Mouse (Mus musculus): ENCODE measurements around the gene Phf21a. TPM values are rescaled to one million over a fixed set of nuclear protein-coding genes. Genes with fewer than 3 reads are reported as not detected.

Phf21a gene
- polyA plus RNA-seq, 1 experiment from 2014 or later, result 30.6 TPM

DNA sequence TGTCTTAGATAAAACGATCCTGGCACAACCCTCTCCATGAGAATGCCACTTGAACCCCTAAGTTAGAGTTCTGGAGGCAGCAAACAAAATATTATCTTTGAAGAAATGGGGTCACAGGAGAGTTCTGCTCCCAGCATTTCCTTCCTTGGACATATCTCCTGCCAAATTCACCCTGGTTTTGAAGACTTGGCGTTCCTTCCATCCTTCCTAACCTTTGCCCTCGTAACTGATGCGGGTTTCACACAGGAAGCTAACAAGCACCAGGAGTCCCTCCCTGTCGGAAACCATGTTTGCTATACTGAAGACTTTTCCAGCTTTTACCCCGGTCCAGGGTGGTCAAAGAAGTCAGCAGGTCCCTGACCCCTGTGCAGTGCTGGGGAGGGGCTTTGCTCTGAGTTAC, 261.3 kb downstream of the Phf21a start:
- Histone ChIP-seq H3K9me3 (ENCODE audit: control insufficient read depth, low read length) (no peaks in the 10 kb centered on the region), H3K36me3 (ENCODE audit: control insufficient read depth, insufficient read depth, low read length) (peaks cover 17% of the 10 kb centered on the region), H3K4me3 (ENCODE audit: low read length) (no peak overlapping the region), H3K9ac (ENCODE audit: low read depth, low read length) (no peak overlapping the region), H3K27ac (ENCODE audit: low read depth, low read length) (no peak overlapping the region), H3K4me1 (ENCODE audit: control insufficient read depth, insufficient read depth, low read depth, low read length) (no peaks in the 10 kb centered on the region), H3K27me3 (replicated peaks; ENCODE audit: control insufficient read depth, insufficient read depth, low read length) (no peaks in the 10 kb centered on the region), H3K4me2 (ENCODE audit: low read length) (no peak overlapping the region)
- 67% methylated on average over 6 of the region's 6 CpGs for WGBS
- no peak for ATAC-seq

DNA sequence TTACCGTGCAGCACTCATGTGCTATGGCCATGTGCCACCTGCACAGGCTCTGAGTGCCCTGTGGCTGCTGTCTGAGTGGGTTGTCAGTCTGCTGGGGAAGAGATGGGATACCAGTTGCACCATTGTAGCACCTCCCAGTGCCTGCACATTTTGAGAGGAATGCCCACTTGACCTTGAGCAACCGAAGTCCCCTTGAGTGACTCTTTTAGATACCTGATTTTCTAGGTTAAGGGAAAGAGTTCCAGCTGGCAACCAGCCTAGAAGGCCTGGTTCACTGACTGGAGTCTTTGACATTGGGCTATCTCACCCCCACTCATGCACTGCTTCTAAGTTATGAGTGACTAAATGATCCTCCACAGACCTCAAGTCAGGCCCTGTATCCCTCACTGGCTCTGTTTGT, 266.4 kb downstream of the Phf21a start:
- Histone ChIP-seq H3K4me3 (ENCODE audit: low read length) (no peak overlapping the region), H3K27ac (ENCODE audit: low read depth, low read length) (no peak overlapping the region), H3K4me2 (ENCODE audit: low read length) (no peak overlapping the region), H3K9me3 (ENCODE audit: control insufficient read depth, low read length) (no peaks in the 10 kb centered on the region), H3K27me3 (replicated peaks; ENCODE audit: control insufficient read depth, insufficient read depth, low read length) (no peaks in the 10 kb centered on the region), H3K4me1 (ENCODE audit: control insufficient read depth, insufficient read depth, low read depth, low read length) (no peaks in the 10 kb centered on the region), H3K36me3 (ENCODE audit: control insufficient read depth, insufficient read depth, low read length) (peaks cover 16% of the 10 kb centered on the region), H3K9ac (ENCODE audit: low read depth, low read length) (no peak overlapping the region)
- no peak for ATAC-seq
- WGBS, result 91% methylated on average over 2 of the region's 2 CpGs

DNA sequence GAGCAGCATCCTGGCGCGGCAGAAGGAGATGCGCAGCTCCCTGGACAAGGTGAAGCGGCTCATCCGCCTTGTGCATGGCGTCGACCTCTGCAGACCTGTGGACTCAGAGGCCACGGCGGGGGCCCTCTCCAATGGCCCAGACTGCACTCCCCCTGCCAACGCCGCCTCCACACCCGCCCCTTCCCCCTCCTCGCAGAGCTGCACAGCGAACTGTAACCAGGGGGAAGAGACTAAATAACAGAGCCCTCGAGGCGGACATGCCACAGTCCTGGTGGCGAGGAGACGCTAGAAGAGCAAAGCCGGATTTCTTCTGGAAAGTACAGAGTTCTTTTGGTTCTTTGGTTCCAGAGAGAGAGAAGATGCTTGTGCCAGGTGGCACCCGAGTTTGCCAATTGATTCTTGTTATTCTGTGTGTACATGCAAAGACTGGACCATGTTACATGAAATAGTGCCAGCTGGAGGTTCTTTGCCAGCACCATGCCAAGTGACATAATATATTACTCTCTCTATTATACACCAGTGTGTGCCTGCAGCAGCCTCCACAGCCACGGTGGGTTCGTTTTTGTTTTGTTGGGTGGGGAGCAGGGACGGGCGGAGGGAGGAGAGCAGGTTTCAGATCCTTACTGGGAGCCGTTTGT, 267.4 kb downstream of the Phf21a start:
- 60% methylated on average over 21 of the region's 25 CpGs for WGBS
- no peak overlapping the region for H3K4me2 ChIP-seq (ENCODE audit: low read length)
- H3K27me3 ChIP-seq (replicated peaks; ENCODE audit: control insufficient read depth, insufficient read depth, low read length), result no peaks in the 10 kb centered on the region
- no peaks in the 10 kb centered on the region for H3K4me1 ChIP-seq (ENCODE audit: control insufficient read depth, insufficient read depth, low read depth, low read length)
- no peak overlapping the region for H3K27ac ChIP-seq (ENCODE audit: low read depth, low read length)
- no peak overlapping the region for H3K9ac ChIP-seq (ENCODE audit: low read depth, low read length)
- H3K4me3 ChIP-seq (ENCODE audit: low read length), result no peak overlapping the region
- no peaks in the 10 kb centered on the region for H3K9me3 ChIP-seq (ENCODE audit: control insufficient read depth, low read length)
- peak; percentile 66 for ATAC-seq
- peaks cover 16% of the 10 kb centered on the region for H3K36me3 ChIP-seq (ENCODE audit: control insufficient read depth, insufficient read depth, low read length)

DNA sequence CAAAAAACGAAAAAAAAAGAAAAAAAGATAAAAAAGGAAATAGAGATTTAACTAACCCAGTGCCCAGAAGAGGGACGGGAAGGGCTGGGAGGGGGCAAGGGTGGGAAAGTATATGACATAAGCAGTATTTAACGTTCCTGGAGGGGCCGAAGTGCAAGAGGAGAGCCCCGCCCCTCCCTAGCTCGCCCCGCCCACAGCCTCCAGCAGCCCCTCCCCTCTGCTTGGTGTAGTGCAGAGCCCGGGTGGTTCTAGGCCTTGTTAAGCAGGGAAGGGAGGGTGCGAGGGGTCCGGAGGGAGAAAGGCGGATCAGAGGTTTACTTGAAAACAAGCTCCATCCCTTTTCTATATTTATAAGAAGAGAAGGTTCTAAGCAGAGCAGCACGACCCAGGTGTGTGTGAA, 268.0 kb downstream of the Phf21a start:
- 24% methylated on average over 12 of the region's 12 CpGs for WGBS
- H3K4me2 ChIP-seq (ENCODE audit: low read length), result no peak overlapping the region
- peak; percentile 48; the same call in 1 of the 2 replicates for ATAC-seq
- H3K4me3 ChIP-seq (ENCODE audit: low read length), result no peak overlapping the region
- H3K27ac ChIP-seq (ENCODE audit: low read depth, low read length), result peak overlapping the region; percentile 34; the same call in 1 of the 2 replicates
- H3K9ac ChIP-seq (ENCODE audit: low read depth, low read length), result no peak overlapping the region
- peaks cover 16% of the 10 kb centered on the region for H3K36me3 ChIP-seq (ENCODE audit: control insufficient read depth, insufficient read depth, low read length)
- no peaks in the 10 kb centered on the region for H3K4me1 ChIP-seq (ENCODE audit: control insufficient read depth, insufficient read depth, low read depth, low read length)
- H3K9me3 ChIP-seq (ENCODE audit: control insufficient read depth, low read length), result no peaks in the 10 kb centered on the region
- H3K27me3 ChIP-seq (replicated peaks; ENCODE audit: control insufficient read depth, insufficient read depth, low read length), result no peaks in the 10 kb centered on the region

DNA sequence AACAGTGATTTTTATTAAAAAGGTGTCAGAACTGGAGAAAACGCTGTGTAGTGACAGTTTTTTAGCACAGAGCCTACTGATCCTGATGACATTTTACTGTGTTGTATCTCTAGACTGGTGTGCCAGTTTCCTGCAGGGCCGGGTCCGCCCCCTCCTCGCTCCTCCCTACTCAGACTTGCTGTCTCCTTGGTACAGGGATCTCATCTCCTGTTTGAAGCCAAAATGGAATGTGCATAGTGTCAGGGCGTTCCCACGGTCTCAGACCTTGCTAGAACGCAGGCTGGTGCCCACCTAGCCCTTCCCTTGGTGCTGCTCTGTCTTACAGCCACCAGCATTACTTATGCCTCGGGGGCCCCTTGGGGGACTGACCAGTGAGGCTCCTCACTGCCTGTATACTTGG, 268.9 kb downstream of the Phf21a start:
- WGBS, result 81% methylated on average over 8 of the region's 8 CpGs
- Histone ChIP-seq H3K36me3 (ENCODE audit: control insufficient read depth, insufficient read depth, low read length) (peaks cover 15% of the 10 kb centered on the region), H3K9ac (ENCODE audit: low read depth, low read length) (no peak overlapping the region), H3K9me3 (ENCODE audit: control insufficient read depth, low read length) (no peaks in the 10 kb centered on the region), H3K27ac (ENCODE audit: low read depth, low read length) (no peak overlapping the region), H3K27me3 (replicated peaks; ENCODE audit: control insufficient read depth, insufficient read depth, low read length) (no peaks in the 10 kb centered on the region), H3K4me1 (ENCODE audit: control insufficient read depth, insufficient read depth, low read depth, low read length) (no peaks in the 10 kb centered on the region), H3K4me3 (ENCODE audit: low read length) (no peak overlapping the region), H3K4me2 (ENCODE audit: low read length) (no peak overlapping the region)
- no peak for ATAC-seq

DNA sequence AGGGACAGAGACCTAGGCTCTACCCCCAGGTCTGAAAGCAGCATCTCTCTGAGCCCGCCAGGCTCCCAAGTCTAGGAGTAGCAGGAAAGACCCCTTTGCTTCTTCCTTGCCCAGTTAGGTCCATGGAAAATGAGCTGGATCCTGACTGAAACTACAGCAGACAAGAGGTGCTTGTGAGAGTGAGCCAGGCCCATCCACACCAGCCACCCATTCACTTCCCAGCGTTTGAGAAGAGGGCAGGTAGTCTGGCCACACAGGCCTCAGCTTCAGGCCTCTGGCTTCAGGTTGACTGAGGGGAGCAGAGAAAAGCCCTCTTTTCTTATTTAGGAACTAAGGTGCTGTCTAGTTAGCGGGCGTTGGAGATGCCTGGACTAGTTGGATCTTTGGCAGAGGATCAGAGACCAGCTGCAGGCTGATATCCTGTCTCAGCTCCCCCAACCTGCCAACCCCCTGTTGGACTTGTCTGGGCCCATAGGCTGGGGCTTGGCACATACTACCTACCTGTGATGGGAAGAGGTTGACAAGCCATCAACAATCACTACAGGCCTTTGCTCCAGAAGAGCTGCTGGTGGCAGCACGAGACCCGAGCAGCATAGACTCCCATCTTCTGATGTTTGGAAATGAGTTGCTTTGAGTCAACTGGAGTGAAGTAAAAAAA, 269.8 kb downstream of the Phf21a start:
- Histone ChIP-seq H3K4me1 (ENCODE audit: control insufficient read depth, insufficient read depth, low read depth, low read length) (no peaks in the 10 kb centered on the region), H3K9me3 (ENCODE audit: control insufficient read depth, low read length) (no peaks in the 10 kb centered on the region), H3K9ac (ENCODE audit: low read depth, low read length) (no peak overlapping the region), H3K4me2 (ENCODE audit: low read length) (no peak overlapping the region), H3K4me3 (ENCODE audit: low read length) (no peak overlapping the region), H3K27ac (ENCODE audit: low read depth, low read length) (no peak overlapping the region), H3K27me3 (replicated peaks; ENCODE audit: control insufficient read depth, insufficient read depth, low read length) (no peaks in the 10 kb centered on the region), H3K36me3 (ENCODE audit: control insufficient read depth, insufficient read depth, low read length) (peaks cover 12% of the 10 kb centered on the region)
- ATAC-seq, result no peak
- 89% methylated on average over 6 of the region's 6 CpGs for WGBS

DNA sequence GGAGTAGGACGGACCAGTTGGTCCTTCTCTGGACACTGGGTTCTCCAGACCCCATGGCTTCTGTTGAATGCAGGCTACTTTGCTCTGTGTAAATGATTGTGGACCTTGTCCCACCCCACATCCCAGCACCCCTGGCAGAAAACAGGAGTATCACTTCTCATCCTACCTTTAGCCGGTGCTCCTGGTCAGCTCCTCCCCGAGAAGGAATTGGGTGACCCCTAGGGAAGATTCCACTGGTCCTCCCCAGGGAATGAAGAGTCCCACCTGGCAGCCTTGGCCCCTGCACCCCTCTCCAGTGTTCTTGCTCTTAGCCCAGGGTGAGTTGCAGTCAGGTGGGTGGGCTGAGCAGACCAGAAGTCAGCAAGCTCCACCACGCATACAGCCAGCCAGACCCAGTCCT, 271.2 kb downstream of the Phf21a start:
- no peak overlapping the region for H3K4me2 ChIP-seq (ENCODE audit: low read length)
- H3K27me3 ChIP-seq (replicated peaks; ENCODE audit: control insufficient read depth, insufficient read depth, low read length), result no peaks in the 10 kb centered on the region
- H3K9me3 ChIP-seq (ENCODE audit: control insufficient read depth, low read length), result no peaks in the 10 kb centered on the region
- WGBS, result 91% methylated on average over 4 of the region's 4 CpGs
- H3K4me1 ChIP-seq (ENCODE audit: control insufficient read depth, insufficient read depth, low read depth, low read length), result no peaks in the 10 kb centered on the region
- H3K27ac ChIP-seq (ENCODE audit: low read depth, low read length), result no peak overlapping the region
- H3K4me3 ChIP-seq (ENCODE audit: low read length), result no peak overlapping the region
- no peak overlapping the region for H3K9ac ChIP-seq (ENCODE audit: low read depth, low read length)
- peaks cover 7% of the 10 kb centered on the region for H3K36me3 ChIP-seq (ENCODE audit: control insufficient read depth, insufficient read depth, low read length)
- ATAC-seq, result no peak

DNA sequence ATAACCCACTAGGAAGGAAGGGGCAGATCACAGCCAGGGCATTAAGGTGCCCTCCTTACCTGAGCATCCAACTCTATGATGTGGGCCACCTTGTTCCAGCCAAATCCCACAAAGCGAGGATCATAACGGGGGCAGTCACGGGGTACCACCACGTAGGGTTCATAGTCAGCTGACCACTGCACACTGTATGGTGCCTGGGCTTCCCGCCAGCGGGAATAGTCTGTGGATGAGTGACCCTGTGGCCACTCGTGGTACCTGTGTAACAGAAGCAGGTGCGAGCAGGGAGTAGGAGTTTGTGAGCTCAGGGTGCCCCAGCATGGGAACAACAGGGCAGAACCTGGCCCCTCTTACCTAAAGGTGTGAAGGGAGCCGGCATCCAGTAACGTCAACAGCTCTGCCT, 272.7 kb downstream of the Phf21a start:
- H3K9me3 ChIP-seq (ENCODE audit: control insufficient read depth, low read length), result no peaks in the 10 kb centered on the region
- H3K4me3 ChIP-seq (ENCODE audit: low read length), result no peak overlapping the region
- no peak overlapping the region for H3K4me2 ChIP-seq (ENCODE audit: low read length)
- 90% methylated on average over 10 of the region's 10 CpGs for WGBS
- no peak for ATAC-seq
- peaks cover 3% of the 10 kb centered on the region; the same call in 1 of the 2 replicates for H3K36me3 ChIP-seq (ENCODE audit: control insufficient read depth, insufficient read depth, low read length)
- H3K4me1 ChIP-seq (ENCODE audit: control insufficient read depth, insufficient read depth, low read depth, low read length), result peaks cover 2% of the 10 kb centered on the region
- peaks cover 6% of the 10 kb centered on the region for H3K27me3 ChIP-seq (replicated peaks; ENCODE audit: control insufficient read depth, insufficient read depth, low read length)
- H3K27ac ChIP-seq (ENCODE audit: low read depth, low read length), result no peak overlapping the region
- H3K9ac ChIP-seq (ENCODE audit: low read depth, low read length), result no peak overlapping the region

DNA sequence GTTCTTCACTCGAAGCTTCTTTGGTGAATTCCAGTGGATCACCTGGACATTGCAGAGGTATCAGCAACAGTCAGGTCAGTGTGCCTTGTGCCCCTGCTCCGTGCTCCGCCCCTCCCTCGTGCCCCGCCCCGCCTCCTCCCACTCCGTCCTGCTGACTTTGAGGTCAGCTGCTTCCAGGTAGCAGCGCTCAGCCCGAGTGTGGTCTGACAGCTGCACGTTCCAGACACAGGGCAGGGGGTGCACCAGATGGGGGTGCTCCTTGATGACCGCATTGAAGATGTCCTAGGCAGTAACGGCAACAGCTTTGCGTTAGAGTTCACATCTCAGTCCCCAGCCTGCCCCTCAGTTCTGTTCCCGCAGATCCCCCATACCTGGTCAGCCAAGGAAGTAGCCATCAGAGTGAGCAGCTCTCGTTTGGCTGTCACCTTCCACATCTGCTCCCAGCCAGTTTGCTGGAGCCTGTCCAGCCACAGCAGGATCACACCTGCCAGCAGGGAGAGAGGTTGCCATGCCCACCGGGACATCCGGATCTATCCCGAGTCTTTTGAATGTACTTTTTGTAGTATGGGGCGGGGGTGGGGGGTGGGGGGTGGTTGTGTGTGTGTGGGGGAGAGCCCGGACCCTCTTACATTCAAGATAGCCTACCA, 274.6 kb downstream of the Phf21a start:
- Histone ChIP-seq H3K27me3 (replicated peaks; ENCODE audit: control insufficient read depth, insufficient read depth, low read length) (peaks cover 10% of the 10 kb centered on the region), H3K9me3 (ENCODE audit: control insufficient read depth, low read length) (no peaks in the 10 kb centered on the region), H3K36me3 (ENCODE audit: control insufficient read depth, insufficient read depth, low read length) (peaks cover 3% of the 10 kb centered on the region; the same call in 1 of the 2 replicates), H3K9ac (ENCODE audit: low read depth, low read length) (no peak overlapping the region), H3K27ac (ENCODE audit: low read depth, low read length) (no peak overlapping the region), H3K4me1 (ENCODE audit: control insufficient read depth, insufficient read depth, low read depth, low read length) (peaks cover 17% of the 10 kb centered on the region), H3K4me3 (ENCODE audit: low read length) (no peak overlapping the region), H3K4me2 (ENCODE audit: low read length) (no peak overlapping the region)
- WGBS, result 48% methylated on average over 20 of the region's 20 CpGs
- ATAC-seq, result no peak
